Mouse (Mus musculus) midbrain, embryonic 10.5 days (tissue): Measurements from ENCODE around the gene Rrp12. TPM values are rescaled to one million over a fixed set of nuclear protein-coding genes. Genes with fewer than 3 reads are reported as not detected.
A peak's percentile ranks its signal among the peaks of the same experiment; 100 is the strongest.
"Not testable (repeated sequence)": the region's sequence is repeated elsewhere in the genome, so short reads cannot be mapped to it uniquely, and the experiment has no call there.

ENCODE experiments used
- DNase-seq: peaks from one replicate; pipeline ENCODE4 v3.0.0-alpha.2; 2017; ENCODE audit warnings: low spot score
- H3K27ac ChIP-seq: fragments of 300-500 bp; sonication (generic); replicated peaks from 2 replicates; pipeline ENCODE4 v1.5.1; 2016; ENCODE audit warnings: mild to moderate bottlenecking
- H3K27me3 ChIP-seq: fragments of 300-500 bp; sonication (generic); 2 replicates; pipeline ENCODE4 v1.6.1; 2016; ENCODE audit warnings: low read depth, mild to moderate bottlenecking; ENCODE audit not compliant: poor library complexity, severe bottlenecking
- H3K36me3 ChIP-seq: fragments of 300-500 bp; sonication (generic); 2 replicates; pipeline ENCODE4 v1.6.1; 2016; ENCODE audit warnings: mild to moderate bottlenecking, moderate library complexity
- H3K4me1 ChIP-seq: fragments of 300-500 bp; sonication (generic); 2 replicates; pipeline ENCODE4 v1.6.1; 2016
- H3K4me3 ChIP-seq: fragments of 300-500 bp; sonication (generic); 2 replicates; pipeline ENCODE4 v1.5.1; 2016; ENCODE audit warnings: mild to moderate bottlenecking, moderate library complexity
- H3K9me3 ChIP-seq: fragments of 300-500 bp; sonication (generic); replicated peaks from 2 replicates; pipeline ENCODE4 v1.6.1; 2016; ENCODE audit warnings: mild to moderate bottlenecking
- WGBS: fragments of 180-500 bp; shearing (Covaris S2); methylation state at CpG from one replicate; pipeline ENCODE4 v1.1.7; 2016; 5-methylcytosine and 5-hydroxymethylcytosine counted together
- polyA plus RNA-seq: library from polyadenylated mRNA; unstranded; fragments of >200 nt; fragmentation: Nextera tagmentation; extraction: Ambion mirVana; gene quantifications from 2 replicates; pipeline ENCODE4 v1.2.1, GENCODE M21; 2016

Rrp12 gene
- polyA plus RNA-seq, 1 experiment from 2014 or later: 35.4 TPM

- no peak overlapping the region for H3K4me3 ChIP-seq
- WGBS: 90% methylated on average over 5 of the region's 5 CpGs
- no peak for DNase-seq
- H3K27me3 ChIP-seq: no peaks in the 10 kb centered on the region
- no peak overlapping the region for H3K27ac ChIP-seq
- no peaks in the 10 kb centered on the region for H3K9me3 ChIP-seq
- H3K36me3 ChIP-seq: peaks cover 14% of the 10 kb centered on the region
- H3K4me1 ChIP-seq: peaks cover 7% of the 10 kb centered on the region; the same call in 1 of the 2 replicates
These were observed 38.7 kb downstream of the Rrp12 start for GRCm38 (mm10) chr19:41857086-41857762.

- 87% methylated on average over 4 of the region's 4 CpGs for WGBS
- Histone ChIP-seq H3K4me3 (no peak overlapping the region), H3K9me3 (no peaks in the 10 kb centered on the region), H3K27me3 (no peaks in the 10 kb centered on the region), H3K36me3 (no peaks in the 10 kb centered on the region), H3K27ac (no peak overlapping the region), H3K4me1 (peaks cover 25% of the 10 kb centered on the region)
- DNase-seq: no peak
These were observed 43.5 kb downstream of the Rrp12 start for GRCm38 (mm10) chr19:41852423-41852822.

- DNase-seq: peak; percentile 36
- no peaks in the 10 kb centered on the region for H3K36me3 ChIP-seq
- peaks cover 39% of the 10 kb centered on the region for H3K4me1 ChIP-seq
- no peaks in the 10 kb centered on the region for H3K9me3 ChIP-seq
- H3K4me3 ChIP-seq: peak overlapping the region; percentile 25
- no peaks in the 10 kb centered on the region for H3K27me3 ChIP-seq
- WGBS: 18% methylated on average over 14 of the region's 14 CpGs
- peak overlapping the region; percentile 59 for H3K27ac ChIP-seq
These were observed 45.0 kb downstream of the Rrp12 start for GRCm38 (mm10) chr19:41850719-41851543.

- Histone ChIP-seq H3K4me3 (peak overlapping the region; percentile 25; the same call in 1 of the 2 replicates), H3K36me3 (no peaks in the 10 kb centered on the region), H3K27ac (peak overlapping the region; percentile 59), H3K9me3 (no peaks in the 10 kb centered on the region), H3K27me3 (no peaks in the 10 kb centered on the region), H3K4me1 (peaks cover 42% of the 10 kb centered on the region)
- no peak for DNase-seq
- 16% methylated on average over 6 of the region's 6 CpGs for WGBS
These were observed 45.8 kb downstream of the Rrp12 start for GRCm38 (mm10) chr19:41850021-41850718.

- 1% methylated on average over 72 of the region's 72 CpGs for WGBS
- no peaks in the 10 kb centered on the region for H3K36me3 ChIP-seq
- DNase-seq: peak; percentile 94
- H3K9me3 ChIP-seq: no peaks in the 10 kb centered on the region
- H3K27ac ChIP-seq: peak within 1 kb of the TSS; percentile 97
- peaks cover 42% of the 10 kb centered on the region for H3K4me1 ChIP-seq
- H3K27me3 ChIP-seq: no peaks in the 10 kb centered on the region
- peak within 1 kb of the TSS; percentile 86 for H3K4me3 ChIP-seq
These were observed 47.8 kb downstream of the Rrp12 start, which contains the start of gene Frat2 for GRCm38 (mm10) chr19:41847992-41848851. Gene Frat2 (minus strand): TSS chr19:41848132.

- Histone ChIP-seq H3K4me3 (peak overlapping the region; percentile 86), H3K27ac (peak overlapping the region; percentile 97), H3K4me1 (peaks cover 42% of the 10 kb centered on the region)
- whole genome bisulfite sequencing: under 1% methylated on average over 50 of the region's 53 CpGs
- not testable (repeated sequence) for H3K9me3 ChIP-seq, H3K36me3 ChIP-seq, H3K27me3 ChIP-seq
- peak; percentile 82 for DNase-seq
These were observed 48.4 kb downstream of the Rrp12 start for GRCm38 (mm10) chr19:41847614-41847991.

GRCm38 (mm10) chr19:41847091-41847581 is 48.8 kb downstream of the Rrp12 start:
- no peaks in the 10 kb centered on the region for H3K27me3 ChIP-seq
- H3K36me3 ChIP-seq: no peaks in the 10 kb centered on the region
- no peaks in the 10 kb centered on the region for H3K9me3 ChIP-seq
- H3K27ac ChIP-seq: peak overlapping the region; percentile 97
- under 1% methylated on average over 63 of the region's 64 CpGs for WGBS
- H3K4me3 ChIP-seq: peak overlapping the region; percentile 86
- peaks cover 42% of the 10 kb centered on the region for H3K4me1 ChIP-seq
- peak; percentile 72 for DNase-seq

GRCm38 (mm10) chr19:41846366-41847090 is 49.4 kb downstream of the Rrp12 start:
- peak overlapping the region; percentile 86 for H3K4me3 ChIP-seq
- WGBS: 12% methylated on average over 21 of the region's 21 CpGs
- peaks cover 40% of the 10 kb centered on the region for H3K4me1 ChIP-seq
- peak; percentile 34 for DNase-seq
- no peaks in the 10 kb centered on the region for H3K9me3 ChIP-seq
- H3K36me3 ChIP-seq: no peaks in the 10 kb centered on the region
- H3K27ac ChIP-seq: peak overlapping the region; percentile 97
- H3K27me3 ChIP-seq: no peaks in the 10 kb centered on the region

- H3K9me3 ChIP-seq: no peaks in the 10 kb centered on the region
- 81% methylated on average over 6 of the region's 6 CpGs for WGBS
- DNase-seq: no peak
- H3K4me3 ChIP-seq: no peak overlapping the region
- peaks cover 20% of the 10 kb centered on the region for H3K4me1 ChIP-seq
- H3K27ac ChIP-seq: no peak overlapping the region
- H3K27me3 ChIP-seq: no peaks in the 10 kb centered on the region
- no peaks in the 10 kb centered on the region for H3K36me3 ChIP-seq
These were observed 51.6 kb downstream of the Rrp12 start for GRCm38 (mm10) chr19:41844345-41844744.

- 80% methylated on average over 4 of the region's 4 CpGs for WGBS
- no peak overlapping the region for H3K27ac ChIP-seq
- peaks cover 22% of the 10 kb centered on the region for H3K4me1 ChIP-seq
- H3K4me3 ChIP-seq: no peak overlapping the region
- no peaks in the 10 kb centered on the region for H3K36me3 ChIP-seq
- DNase-seq: no peak
- no peaks in the 10 kb centered on the region for H3K27me3 ChIP-seq
- no peaks in the 10 kb centered on the region for H3K9me3 ChIP-seq
These were observed 53.3 kb downstream of the Rrp12 start for GRCm38 (mm10) chr19:41842706-41843105.

- Histone ChIP-seq H3K4me3 (no peak overlapping the region), H3K27ac (no peak overlapping the region), H3K27me3 (no peaks in the 10 kb centered on the region), H3K4me1 (peaks cover 20% of the 10 kb centered on the region), H3K9me3 (no peaks in the 10 kb centered on the region), H3K36me3 (no peaks in the 10 kb centered on the region)
- DNase-seq: no peak
- 89% methylated on average over 4 of the region's 4 CpGs for WGBS
These were observed 53.8 kb downstream of the Rrp12 start for GRCm38 (mm10) chr19:41842196-41842595.
